Mouse (Mus musculus) CH12.LX (cell line): ENCODE results near the gene Lhb. TPM values are rescaled to one million over a fixed set of nuclear protein-coding genes. Genes with fewer than 3 reads are reported as not detected.

Experiments
- DNase-seq: peaks from one replicate; pipeline ENCODE4 v3.0.0-alpha.2; 2013; ENCODE audit errors: extremely low read depth
- H3K27ac ChIP-seq: 2 replicates; pipeline ENCODE4 v1.5.1; 2012; ENCODE audit warnings: low read depth, mild to moderate bottlenecking, control low read depth, moderate library complexity; ENCODE audit not compliant: insufficient read depth
- H3K27me3 ChIP-seq: replicated peaks from 2 replicates; pipeline ENCODE3; 2012; ENCODE audit warnings: inconsistent platforms
- H3K36me3 ChIP-seq, 2 experiments: replicated peaks in 1 of 2; 2 replicates each; pipeline versions ENCODE3 to v1.6.1; 2012; ENCODE audit warnings: inconsistent platforms in 1 of 2, low read length in 1 of 2, mild to moderate bottlenecking in 1 of 2, mixed read lengths in 1 of 2, moderate library complexity in 1 of 2; ENCODE audit not compliant: control insufficient read depth in 1 of 2, insufficient read depth in 1 of 2
- H3K4me1 ChIP-seq, 2 experiments: 2 replicates each; pipeline ENCODE4 v1.6.1; 2012; ENCODE audit warnings: inconsistent platforms in 1 of 2, moderate library complexity in 1 of 2; ENCODE audit not compliant: insufficient read depth in 2 of 2, control insufficient read depth in 1 of 2
- H3K4me2 ChIP-seq: 2 replicates; pipeline ENCODE4 v1.6.1; 2012; ENCODE audit warnings: low read depth, mild to moderate bottlenecking, control low read depth; ENCODE audit not compliant: poor library complexity, insufficient read depth, severe bottlenecking
- H3K4me3 ChIP-seq, 3 experiments: fragments of 150-350 bp in 1 of 3; sonication (generic) in 1 of 3; replicated peaks in 1 of 3; 2 replicates each; pipeline versions ENCODE3 to v1.5.1; 2011 to 2012; ENCODE audit warnings: low read depth in 2 of 3, low read length in 2 of 3, mild to moderate bottlenecking in 2 of 3, moderate library complexity in 2 of 3, control low read depth in 1 of 3, improper control_type of control experiment in 1 of 3, inconsistent platforms in 1 of 3, mixed read lengths in 1 of 3; ENCODE audit not compliant: poor library complexity in 1 of 3
- H3K79me2 ChIP-seq: replicated peaks from 2 replicates; pipeline ENCODE4 v1.6.1; 2012; ENCODE audit warnings: mild to moderate bottlenecking, moderate library complexity; ENCODE audit not compliant: control insufficient read depth, poor library complexity, insufficient read depth, severe bottlenecking; ENCODE audit errors: extremely low read depth
- H3K9ac ChIP-seq: 2 replicates; pipeline ENCODE4 v1.6.1; 2012; ENCODE audit warnings: low read depth, mild to moderate bottlenecking, control low read depth, moderate library complexity; ENCODE audit not compliant: insufficient read depth
- H3K9me3 ChIP-seq: replicated peaks from 2 replicates; pipeline ENCODE3; 2012; ENCODE audit warnings: low read length, inconsistent platforms, mixed read lengths
- BHLHE40 ChIP-seq: IDR thresholded peaks from 2 replicates; pipeline ENCODE4 v1.6.1; 2011; ENCODE audit warnings: mild to moderate bottlenecking, low read depth, low read length, improper control_type of control experiment
- CHD1 ChIP-seq: IDR thresholded peaks from 2 replicates; pipeline ENCODE4 v1.6.1; 2012; ENCODE audit warnings: low read depth, low read length, improper control_type of control experiment, inconsistent platforms
- CHD2 ChIP-seq: IDR thresholded peaks from 2 replicates; pipeline ENCODE4 v1.6.1; 2011; ENCODE audit warnings: low read length, improper control_type of control experiment
- CTCF ChIP-seq, 2 experiments: IDR thresholded peaks in 1 of 2; conservative IDR thresholded peaks in 1 of 2; 2 replicates each; pipeline ENCODE4 v1.5.1; 2011 to 2012; ENCODE audit warnings: low read depth in 2 of 2, low read length in 2 of 2, improper control_type of control experiment in 1 of 2, inconsistent platforms in 1 of 2, mild to moderate bottlenecking in 1 of 2, moderate library complexity in 1 of 2
- ELF1 ChIP-seq: IDR thresholded peaks from 2 replicates; pipeline ENCODE4 v1.6.1; 2014; ENCODE audit warnings: low read depth, mild to moderate bottlenecking, inconsistent platforms, low read length, improper control_type of control experiment
- ETS1 ChIP-seq: conservative IDR thresholded peaks from 2 replicates; pipeline ENCODE4 v1.6.1; 2012; ENCODE audit warnings: low read depth, mild to moderate bottlenecking, inconsistent platforms, low read length, improper control_type of control experiment, moderate library complexity
- HCFC1 ChIP-seq: IDR thresholded peaks from 2 replicates; pipeline ENCODE4 v1.6.1; 2012; ENCODE audit warnings: low read depth, mild to moderate bottlenecking, inconsistent platforms, low read length, improper control_type of control experiment
- JUND ChIP-seq: conservative IDR thresholded peaks from 2 replicates; pipeline ENCODE4 v1.6.1; 2011; ENCODE audit warnings: low read depth, low read length, improper control_type of control experiment
- KAT2A ChIP-seq: IDR thresholded peaks from 2 replicates; pipeline ENCODE4 v1.6.1; 2012; ENCODE audit warnings: low read length, improper control_type of control experiment, inconsistent platforms; ENCODE audit not compliant: insufficient replicate concordance
- MAFK ChIP-seq: IDR thresholded peaks from 2 replicates; pipeline ENCODE4 v1.6.1; 2011; ENCODE audit warnings: low read length, improper control_type of control experiment; ENCODE audit not compliant: insufficient replicate concordance
- MAX ChIP-seq: IDR thresholded peaks from 2 replicates; pipeline ENCODE4 v1.6.1; 2011; ENCODE audit warnings: low read length, improper control_type of control experiment
- MAZ ChIP-seq: IDR thresholded peaks from 2 replicates; pipeline ENCODE4 v1.6.1; 2012; ENCODE audit warnings: low read depth, mild to moderate bottlenecking, inconsistent platforms, low read length, improper control_type of control experiment, moderate library complexity
- MEF2A ChIP-seq: IDR thresholded peaks from 2 replicates; pipeline ENCODE4 v1.6.1; 2014; ENCODE audit warnings: low read depth, mild to moderate bottlenecking, inconsistent platforms, low read length, improper control_type of control experiment, borderline replicate concordance
- MXI1 ChIP-seq: IDR thresholded peaks from 2 replicates; pipeline ENCODE4 v1.6.1; 2011; ENCODE audit warnings: mild to moderate bottlenecking, low read depth, low read length, improper control_type of control experiment
- MYC ChIP-seq: IDR thresholded peaks from 2 replicates; pipeline ENCODE4 v1.6.1; 2011; ENCODE audit warnings: low read depth, mild to moderate bottlenecking, improper control_type of control experiment, low read length
- NRF1 ChIP-seq: IDR thresholded peaks from 2 replicates; pipeline ENCODE4 v1.6.1; 2014; ENCODE audit warnings: low read depth, mild to moderate bottlenecking, inconsistent platforms, low read length, improper control_type of control experiment, moderate library complexity
- PAX5 ChIP-seq: IDR thresholded peaks from 2 replicates; pipeline ENCODE4 v1.6.1; 2012; ENCODE audit warnings: low read length, inconsistent platforms, mixed read lengths
- POLR2A ChIP-seq: IDR thresholded peaks from 2 replicates; pipeline ENCODE4 v1.6.1; 2011; ENCODE audit warnings: low read depth, mild to moderate bottlenecking, improper control_type of control experiment, low read length
- POLR2AphosphoS2 ChIP-seq: IDR thresholded peaks from 2 replicates; pipeline ENCODE4 v1.6.1; 2011; ENCODE audit warnings: low read depth, low read length, improper control_type of control experiment
- RAD21 ChIP-seq: IDR thresholded peaks from 2 replicates; pipeline ENCODE4 v1.6.1; 2011; ENCODE audit warnings: low read depth, mild to moderate bottlenecking, low read length, improper control_type of control experiment, moderate library complexity
- RCOR1 ChIP-seq: conservative IDR thresholded peaks from 2 replicates; pipeline ENCODE4 v1.6.1; 2012; ENCODE audit warnings: low read depth, mild to moderate bottlenecking, inconsistent platforms, low read length, improper control_type of control experiment
- SMC3 ChIP-seq: IDR thresholded peaks from 2 replicates; pipeline ENCODE4 v1.6.1; 2011; ENCODE audit warnings: low read depth, low read length, improper control_type of control experiment
- TBP ChIP-seq: conservative IDR thresholded peaks from 2 replicates; pipeline ENCODE4 v1.6.1; 2011; ENCODE audit warnings: low read depth, low read length, improper control_type of control experiment
- TCF12 ChIP-seq: IDR thresholded peaks from 2 replicates; pipeline ENCODE4 v1.6.1; 2014; ENCODE audit warnings: low read depth, mild to moderate bottlenecking, inconsistent platforms, low read length, improper control_type of control experiment
- UBTF ChIP-seq: IDR thresholded peaks from 2 replicates; pipeline ENCODE4 v1.6.1; 2012; ENCODE audit warnings: low read depth, mild to moderate bottlenecking, inconsistent platforms, low read length, improper control_type of control experiment, moderate library complexity
- USF2 ChIP-seq: conservative IDR thresholded peaks from 2 replicates; pipeline ENCODE4 v1.6.1; 2011; ENCODE audit warnings: low read depth, low read length, improper control_type of control experiment
- ZC3H11A ChIP-seq: IDR thresholded peaks from 2 replicates; pipeline ENCODE4 v1.6.1; 2012; ENCODE audit warnings: low read depth, mild to moderate bottlenecking, inconsistent platforms, low read length, improper control_type of control experiment
- ZMIZ1 ChIP-seq: IDR thresholded peaks from 2 replicates; pipeline ENCODE4 v1.6.1; 2012; ENCODE audit warnings: low read depth, mild to moderate bottlenecking, inconsistent platforms, low read length, improper control_type of control experiment
- ZNF384 ChIP-seq: IDR thresholded peaks from 2 replicates; pipeline ENCODE4 v1.6.1; 2012; ENCODE audit warnings: low read depth, low read length, improper control_type of control experiment, inconsistent platforms
- dilution Hi-C: fragments of 300-500 bp; cut with MboI; formaldehyde crosslinking; loops from 2 replicates; pipeline ENCODE4 v1.14.3; 2020; ENCODE audit warnings: low sequenced_read_pairs; ENCODE audit not compliant: extremely low pct_unique_long_range_greater_than_20kb, extremely low pct_ligation_motif_present
- in situ Hi-C: fragments of 300-500 bp; cut with MboI; formaldehyde crosslinking; loops from 3 replicates; pipeline ENCODE4 v1.14.3; 2019; ENCODE audit warnings: low sequenced_read_pairs, low pct_ligation_motif_present, low pct_unique_long_range_greater_than_20kb, mixed read lengths
- polyA plus RNA-seq: library from polyadenylated mRNA; unstranded; fragments of >175 nt; gene quantifications from 2 replicates; pipeline ENCODE4 v1.2.1, GENCODE M21; 2012; ENCODE audit warnings: low read depth; ENCODE audit not compliant: insufficient read length
- total RNA-seq, 2 experiments: library from RNA; depleted of rRNA; stranded (reverse); fragments of 300-350 nt in 1 of 2; fragments of >200 nt in 1 of 2; gene quantifications; 2 replicates each; pipeline ENCODE4 v1.2.3; 2012 to 2014

Lhb gene
- total and polyA plus RNA-seq, 3 experiments = not detected

DNA sequence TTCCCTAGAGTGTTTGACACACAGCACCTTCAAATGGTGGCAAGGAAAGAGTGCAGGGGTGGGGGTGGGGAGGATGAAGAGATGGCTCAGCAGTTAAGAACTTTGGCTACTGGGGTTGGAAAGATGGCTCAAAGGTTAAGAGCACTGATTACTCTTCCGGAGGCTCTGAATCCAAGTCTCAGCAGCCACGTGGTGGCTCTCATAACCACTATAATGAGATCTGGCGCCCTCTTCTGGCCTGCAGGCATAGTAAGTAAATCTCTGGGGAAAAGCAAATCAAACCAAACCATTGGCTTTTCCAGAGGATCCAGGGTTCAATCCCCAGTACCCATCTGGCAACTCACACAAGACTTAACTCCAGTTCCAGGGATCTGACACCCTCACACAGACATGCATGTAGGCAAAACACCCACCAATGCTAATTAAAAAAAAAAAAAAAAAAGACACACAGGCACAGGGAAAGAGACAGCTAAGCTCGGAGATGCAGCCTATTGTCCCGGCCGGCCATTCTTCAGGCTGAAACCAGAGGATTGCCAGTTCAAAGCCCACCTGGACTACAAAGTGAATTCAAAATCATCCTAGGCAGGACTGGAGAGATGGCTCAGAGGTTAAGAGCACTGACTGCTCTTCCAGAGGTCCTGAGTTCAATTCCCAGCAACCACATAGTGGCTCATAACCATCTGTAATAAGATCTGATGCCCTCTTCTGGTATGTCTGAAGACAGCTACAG is 16.9 kb upstream of the Lhb start:
- TF ChIP-seq TBP (peak; percentile 55), MAFK (no peak), KAT2A (no peak), SMC3 (peak; percentile 41), RAD21 (peak; percentile 28), CTCF (conservative IDR thresholded peaks at IDR 0.05 in 1 of 2, IDR thresholded peaks at IDR 0.05 in 1 of 2; ENCODE audit: low read depth in 2 of 2, low read length in 2 of 2) (peak; percentile 27 to 86; a peak in 2 of 4 replicates)
- dilution Hi-C loops = no loop called here

DNA sequence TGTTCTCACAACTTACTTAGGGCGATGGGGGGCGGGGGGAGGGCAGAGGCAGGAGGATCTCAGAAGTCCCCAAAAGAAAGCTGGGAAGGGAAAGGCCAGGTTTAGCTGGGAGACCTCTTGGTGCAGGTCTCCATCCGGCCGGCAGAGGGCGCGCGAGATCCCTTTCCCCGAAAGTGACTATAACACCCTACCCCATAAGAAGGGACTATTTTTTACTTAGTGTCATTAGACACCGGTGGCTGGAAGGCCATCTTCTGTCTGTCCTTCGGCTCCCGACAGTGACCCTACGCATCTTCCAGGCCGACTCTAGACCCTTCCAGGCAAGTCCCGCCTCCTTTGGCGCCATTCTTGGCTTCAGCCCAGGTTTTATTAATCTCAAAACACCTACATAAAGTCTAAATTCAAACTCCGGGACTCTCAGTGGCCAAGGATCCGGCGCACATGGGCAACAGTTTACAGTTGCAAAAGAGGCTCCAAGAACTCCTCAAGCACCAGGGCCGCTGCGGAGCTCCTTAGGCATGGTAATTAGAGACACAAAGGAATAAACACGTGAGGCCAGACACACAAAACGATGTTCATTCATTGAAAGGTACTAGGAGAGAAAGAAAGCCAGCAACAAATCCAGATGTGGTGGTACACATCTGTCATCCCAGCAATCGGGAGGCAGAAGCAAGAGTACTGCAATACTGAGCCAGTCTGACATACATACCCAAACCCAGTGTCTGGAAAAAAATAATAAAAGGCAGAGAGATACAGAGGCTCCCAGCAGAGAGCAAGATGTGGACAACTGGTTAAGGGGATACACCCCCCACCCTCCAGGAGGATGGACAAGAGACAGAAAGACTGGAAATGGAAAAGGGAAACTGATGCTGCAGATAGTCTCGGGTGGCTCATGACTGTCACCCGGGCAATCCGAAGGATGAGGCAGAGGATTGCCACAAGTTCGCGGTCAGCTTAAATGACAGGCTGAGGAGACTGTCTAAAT is 15.2 kb upstream of the Lhb start, which contains the start of gene Kcna7:
TSS of gene Kcna7 (plus strand) at position 563 of the 985 bp plus-strand sequence.
- Histone ChIP-seq H3K9ac (peak within 1 kb of the TSS; percentile 48), H3K4me2 (peak within 1 kb of the TSS; percentile 90), H3K27me3 (peaks cover 52% of the 10 kb centered on the region), H3K9me3 (peaks cover 12% of the 10 kb centered on the region), H3K4me3 (peak within 1 kb of the TSS; percentile 46 to 68 (median 51)), H3K36me3 (peaks cover 0 to 4% of the 10 kb centered on the region in 2 experiments), H3K27ac (peak within 1 kb of the TSS; percentile 47), H3K79me2 (no peaks in the 10 kb centered on the region), H3K4me1 (peaks cover 0 to 11% of the 10 kb centered on the region in 2 experiments; a peak in 2 of 4 replicates)
- in situ Hi-C loops (no loop called here), dilution Hi-C loops (no loop called here)
- peak; percentile 56 for DNase-seq
- TF ChIP-seq CHD2 = no peak
- TF ChIP-seq HCFC1 = no peak; the same call in 1 of the 2 replicates
- no peak; the same call in 1 of the 2 replicates for TF ChIP-seq MYC
- TF ChIP-seq ZMIZ1 = no peak
- no peak for TF ChIP-seq MEF2A
- TF ChIP-seq RCOR1 = no peak
- TF ChIP-seq JUND = no peak
- no peak for TF ChIP-seq ETS1
- TF ChIP-seq CTCF (conservative IDR thresholded peaks at IDR 0.05 in 1 of 2, IDR thresholded peaks at IDR 0.05 in 1 of 2; ENCODE audit: low read depth in 2 of 2, low read length in 2 of 2) = peak; percentile 45 to 78
- TF ChIP-seq MAFK = no peak
- TF ChIP-seq POLR2AphosphoS2 = no peak
- TF ChIP-seq TBP = 0 out of 2 replicates have a peak, but pooled peaks have one; percentile 60
- TF ChIP-seq PAX5 = no peak
- TF ChIP-seq USF2 = no peak
- no peak for TF ChIP-seq MAZ
- TF ChIP-seq POLR2A = peak; percentile 71
- no peak; the same call in 1 of the 2 replicates for TF ChIP-seq TCF12
- TF ChIP-seq MAX = no peak
- TF ChIP-seq ZNF384 = no peak
- TF ChIP-seq MXI1 = no peak
- no peak for TF ChIP-seq BHLHE40
- no peak for TF ChIP-seq ZC3H11A
- TF ChIP-seq CHD1 = no peak
- no peak for TF ChIP-seq ELF1
- TF ChIP-seq NRF1 = no peak
- no peak; the same call in 1 of the 2 replicates for TF ChIP-seq UBTF

More for the DNA sequence above, 16.9 kb upstream of the Lhb start:
- Histone ChIP-seq H3K36me3 (no peaks in the 10 kb centered on the region), H3K9me3 (peaks cover 12% of the 10 kb centered on the region), H3K9ac (no peak overlapping the region), H3K4me2 (no peak overlapping the region), H3K4me1 (peaks cover 0 to 9% of the 10 kb centered on the region in 2 experiments; a peak in 2 of 4 replicates), H3K27ac (no peak overlapping the region), H3K27me3 (peaks cover 36% of the 10 kb centered on the region), H3K79me2 (no peaks in the 10 kb centered on the region), H3K4me3 (no peak overlapping the region)
- peak; percentile 75 for DNase-seq
- in situ Hi-C loops = no loop called here
